Mouse (Mus musculus): ENCODE data around the gene Clec5a. TPM values are rescaled to one million over a fixed set of nuclear protein-coding genes. Genes with fewer than 3 reads are reported as not detected.

Gene Clec5a
- polyA plus RNA-seq, 1 experiment = 1.2 TPM

GRCm38 (mm10) chr6:40573618-40574017 is 12.0 kb downstream of the Clec5a start:
- no peak overlapping the region for H3K4me3 ChIP-seq (ENCODE audit: control insufficient read depth, insufficient read depth, low read length)
- no peak for DNase-seq
- 56% methylated on average over 3 of the region's 3 CpGs for WGBS

GRCm38 (mm10) chr6:40569187-40569586 is 16.4 kb downstream of the Clec5a start, which contains the start of gene Olfr460:
Gene Olfr460 (plus strand): TSS chr6:40569487.
- H3K27me3 ChIP-seq (ENCODE audit: control insufficient read depth, insufficient read depth, low read length) = no peaks in the 10 kb centered on the region
- 95% methylated on average over 3 of the region's 3 CpGs for WGBS
- no peak within 1 kb of the TSS for H3K4me3 ChIP-seq (ENCODE audit: control insufficient read depth, insufficient read depth, low read length)
- no peak for DNase-seq
- TF ChIP-seq POLR2A (IDR thresholded peaks at IDR 0.05; ENCODE audit: control insufficient read depth, extremely low read depth, insufficient read depth, low read length, poor library complexity) (no peak), CTCF (IDR thresholded peaks at IDR 0.05; ENCODE audit: borderline replicate concordance, control insufficient read depth, extremely low read depth, insufficient read depth, low read length, poor library complexity) (no peak)
- no peaks in the 10 kb centered on the region for H3K36me3 ChIP-seq (ENCODE audit: control insufficient read depth, insufficient read depth, low read length)
- no peak within 1 kb of the TSS for H3K27ac ChIP-seq (ENCODE audit: control insufficient read depth, insufficient read depth, low read length)
- H3K4me1 ChIP-seq (replicated peaks; ENCODE audit: control insufficient read depth, insufficient read depth, low read length) = no peaks in the 10 kb centered on the region

More at GRCm38 (mm10) chr6:40573618-40574017, 12.0 kb downstream of the Clec5a start:
- H3K27me3 ChIP-seq (ENCODE audit: control insufficient read depth, insufficient read depth, low read length) = no peaks in the 10 kb centered on the region
- no peaks in the 10 kb centered on the region for H3K4me1 ChIP-seq (replicated peaks; ENCODE audit: control insufficient read depth, insufficient read depth, low read length)
- no peak overlapping the region for H3K27ac ChIP-seq (ENCODE audit: control insufficient read depth, insufficient read depth, low read length)
- TF ChIP-seq POLR2A (IDR thresholded peaks at IDR 0.05; ENCODE audit: control insufficient read depth, extremely low read depth, insufficient read depth, low read length, poor library complexity) = no peak
- no peak for TF ChIP-seq CTCF (IDR thresholded peaks at IDR 0.05; ENCODE audit: borderline replicate concordance, control insufficient read depth, extremely low read depth, insufficient read depth, low read length, poor library complexity)
- no peaks in the 10 kb centered on the region for H3K36me3 ChIP-seq (ENCODE audit: control insufficient read depth, insufficient read depth, low read length)

GRCm38 (mm10) chr6:40554950-40555349 is 30.7 kb downstream of the Clec5a start, which contains the start of gene Olfr461:
Gene Olfr461 (minus strand): TSS chr6:40555050.
- Histone ChIP-seq H3K27ac (ENCODE audit: control insufficient read depth, insufficient read depth, low read length) (no peak within 1 kb of the TSS), H3K4me3 (ENCODE audit: control insufficient read depth, insufficient read depth, low read length) (no peak within 1 kb of the TSS), H3K4me1 (replicated peaks; ENCODE audit: control insufficient read depth, insufficient read depth, low read length) (no peaks in the 10 kb centered on the region), H3K36me3 (ENCODE audit: control insufficient read depth, insufficient read depth, low read length) (no peaks in the 10 kb centered on the region), H3K27me3 (ENCODE audit: control insufficient read depth, insufficient read depth, low read length) (no peaks in the 10 kb centered on the region)
- no peak for DNase-seq
- WGBS = 84% methylated on average over 2 of the region's 2 CpGs
- TF ChIP-seq CTCF (IDR thresholded peaks at IDR 0.05; ENCODE audit: borderline replicate concordance, control insufficient read depth, extremely low read depth, insufficient read depth, low read length, poor library complexity) (no peak), POLR2A (IDR thresholded peaks at IDR 0.05; ENCODE audit: control insufficient read depth, extremely low read depth, insufficient read depth, low read length, poor library complexity) (no peak)

GRCm38 (mm10) chr6:40544690-40545089 is 40.9 kb downstream of the Clec5a start:
- H3K4me3 ChIP-seq (ENCODE audit: control insufficient read depth, insufficient read depth, low read length) = no peak overlapping the region
- TF ChIP-seq POLR2A (IDR thresholded peaks at IDR 0.05; ENCODE audit: control insufficient read depth, extremely low read depth, insufficient read depth, low read length, poor library complexity) (no peak), CTCF (IDR thresholded peaks at IDR 0.05; ENCODE audit: borderline replicate concordance, control insufficient read depth, extremely low read depth, insufficient read depth, low read length, poor library complexity) (no peak)
- DNase-seq = no peak
- no peaks in the 10 kb centered on the region for H3K4me1 ChIP-seq (replicated peaks; ENCODE audit: control insufficient read depth, insufficient read depth, low read length)
- no peaks in the 10 kb centered on the region for H3K36me3 ChIP-seq (ENCODE audit: control insufficient read depth, insufficient read depth, low read length)
- WGBS = 75% methylated on average over 10 of the region's 10 CpGs
- H3K27ac ChIP-seq (ENCODE audit: control insufficient read depth, insufficient read depth, low read length) = no peak overlapping the region
- no peaks in the 10 kb centered on the region for H3K27me3 ChIP-seq (ENCODE audit: control insufficient read depth, insufficient read depth, low read length)

Other genes starting within 250 kb of the Clec5a start
- gene E330009J07Rik, start 149.7 kb downstream of the Clec5a start, polyA plus RNA-seq (2012; rRNA removed) = 14.7 and 16.3 TPM in 2 replicates
- 0.04 and 0.28 TPM in 2 replicates for gene Wee2, start 146.7 kb downstream of the Clec5a start, polyA plus RNA-seq (2012; rRNA removed)
- 15.9 and 19.4 TPM in 2 replicates for gene Ssbp1, start 114.5 kb downstream of the Clec5a start, polyA plus RNA-seq (2012; rRNA removed)
- not detected in 2 replicates for gene Tas2r137, start 94.6 kb downstream of the Clec5a start, polyA plus RNA-seq (2012; rRNA removed)
- 0.26 and 0.36 TPM in 2 replicates for gene Tas2r108, start 92.3 kb downstream of the Clec5a start, polyA plus RNA-seq (2012; rRNA removed)
- not detected in 2 replicates for gene Prss37, start 66.3 kb downstream of the Clec5a start, polyA plus RNA-seq (2012; rRNA removed)
- gene Olfr461, start 30.8 kb downstream of the Clec5a start, polyA plus RNA-seq (2012; rRNA removed) = not detected in 2 replicates
- not detected in 2 replicates for gene Olfr460, start 16.3 kb downstream of the Clec5a start, polyA plus RNA-seq (2012; rRNA removed)
- 0.13 TPM in 1 of 2 replicates, not detected in the other for gene Tas2r138, start 27.5 kb upstream of the Clec5a start, polyA plus RNA-seq (2012; rRNA removed)
- gene Mgam, start 43.0 kb upstream of the Clec5a start, polyA plus RNA-seq (2012; rRNA removed) = 1.6 and 1.8 TPM in 2 replicates

All from thymus, adult 2 months (tissue).